Mouse (Mus musculus) testis, adult 2 months (tissue): ENCODE data around the gene Bin2. TPM values are rescaled to one million over a fixed set of nuclear protein-coding genes. Genes with fewer than 3 reads are reported as not detected.
"Not testable (repeated sequence)": the region's sequence is repeated elsewhere in the genome, so short reads cannot be mapped to it uniquely, and the experiment has no call there.

Source experiments
- H3K27ac ChIP-seq: fragments of 200-500 bp; 2 replicates; pipeline ENCODE4 v1.5.1; 2012; ENCODE audit warnings: low read depth, low read length; ENCODE audit not compliant: control insufficient read depth, insufficient read depth
- H3K27me3 ChIP-seq: fragments of 200-500 bp; 2 replicates; pipeline ENCODE4 v1.6.1; 2012; ENCODE audit warnings: mild to moderate bottlenecking, low read length, moderate library complexity; ENCODE audit not compliant: control insufficient read depth, insufficient read depth
- H3K36me3 ChIP-seq: fragments of 200-500 bp; 2 replicates; pipeline ENCODE4 v1.6.1; 2012; ENCODE audit warnings: mild to moderate bottlenecking, low read length; ENCODE audit not compliant: control insufficient read depth, insufficient read depth
- H3K4me1 ChIP-seq: fragments of 200-500 bp; 2 replicates; pipeline ENCODE4 v1.6.1; 2012; ENCODE audit warnings: low read length; ENCODE audit not compliant: control insufficient read depth, insufficient read depth
- H3K4me3 ChIP-seq: fragments of 200-500 bp; 2 replicates; pipeline ENCODE4 v1.5.1; 2012; ENCODE audit warnings: low read depth, mild to moderate bottlenecking, low read length, moderate library complexity, mixed read lengths; ENCODE audit not compliant: control insufficient read depth
- CTCF ChIP-seq: fragments of 200-500 bp; IDR thresholded peaks from 2 replicates; pipeline ENCODE4 v1.5.1; 2012; ENCODE audit warnings: low read depth, mild to moderate bottlenecking, inconsistent platforms, low read length, moderate library complexity; ENCODE audit not compliant: control insufficient read depth, insufficient read depth, insufficient replicate concordance
- POLR2A ChIP-seq: fragments of 200-500 bp; IDR thresholded peaks from 2 replicates; pipeline ENCODE4 v1.6.1; 2012; ENCODE audit warnings: low read depth, mild to moderate bottlenecking, inconsistent platforms, low read length, moderate library complexity; ENCODE audit not compliant: control insufficient read depth
- polyA plus RNA-seq: library from polyadenylated mRNA; depleted of rRNA; stranded (reverse); fragments of >200 nt; gene quantifications from 2 replicates; pipeline ENCODE4 v1.2.3, GENCODE M21; 2012

Gene Bin2
- polyA plus RNA-seq, 1 experiment = 19.7 TPM

DNA sequence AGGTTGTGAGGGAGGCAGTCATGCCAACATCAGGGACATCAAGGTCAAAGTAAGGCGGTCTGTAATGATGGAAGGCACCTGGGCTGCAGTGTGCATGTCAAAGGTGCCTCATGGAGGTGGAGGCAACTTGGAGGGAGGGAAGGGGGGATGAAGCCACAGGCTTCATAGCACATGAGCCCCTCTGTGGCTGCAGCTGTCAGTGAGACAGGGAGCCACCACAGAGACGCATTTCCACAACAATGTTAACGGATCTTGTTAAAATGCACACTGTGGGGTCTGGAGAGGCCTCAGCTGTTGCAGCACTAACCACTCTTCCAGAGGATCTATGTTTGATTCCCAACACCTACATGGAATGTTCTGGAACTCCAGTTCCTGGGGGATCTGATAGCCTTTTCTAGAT, 39.2 kb downstream of the Bin2 start:
- H3K27me3 ChIP-seq = no peaks in the 10 kb centered on the region
- peaks cover 6% of the 10 kb centered on the region for H3K4me1 ChIP-seq
- H3K4me3 ChIP-seq = no peak overlapping the region
- no peaks in the 10 kb centered on the region for H3K36me3 ChIP-seq
- H3K27ac ChIP-seq = no peak overlapping the region
- TF ChIP-seq POLR2A (no peak), CTCF (no peak)

DNA sequence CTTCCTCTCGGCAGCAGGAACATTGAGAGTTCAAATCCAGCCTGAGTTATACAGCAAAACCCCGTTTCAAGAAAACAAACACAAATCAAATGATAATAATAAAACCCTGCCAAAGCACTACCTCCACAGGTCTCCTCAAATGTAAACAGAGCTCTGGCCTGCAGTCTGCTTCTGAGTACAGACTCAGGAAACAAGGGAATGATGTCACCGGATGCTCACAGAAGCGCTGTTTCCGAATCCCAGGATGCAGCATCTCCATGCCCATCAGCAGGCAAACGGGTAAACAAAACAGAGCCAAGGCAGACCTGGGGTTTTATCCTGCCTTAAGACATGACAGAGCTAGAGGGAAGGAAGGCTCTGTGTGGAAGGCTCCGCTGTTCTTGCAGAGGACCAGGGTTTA, 40.6 kb downstream of the Bin2 start:
- no peak for TF ChIP-seq POLR2A
- no peaks in the 10 kb centered on the region for H3K27me3 ChIP-seq
- peaks cover 4% of the 10 kb centered on the region for H3K4me1 ChIP-seq
- no peak overlapping the region for H3K4me3 ChIP-seq
- H3K36me3 ChIP-seq = no peaks in the 10 kb centered on the region
- no peak overlapping the region for H3K27ac ChIP-seq

DNA sequence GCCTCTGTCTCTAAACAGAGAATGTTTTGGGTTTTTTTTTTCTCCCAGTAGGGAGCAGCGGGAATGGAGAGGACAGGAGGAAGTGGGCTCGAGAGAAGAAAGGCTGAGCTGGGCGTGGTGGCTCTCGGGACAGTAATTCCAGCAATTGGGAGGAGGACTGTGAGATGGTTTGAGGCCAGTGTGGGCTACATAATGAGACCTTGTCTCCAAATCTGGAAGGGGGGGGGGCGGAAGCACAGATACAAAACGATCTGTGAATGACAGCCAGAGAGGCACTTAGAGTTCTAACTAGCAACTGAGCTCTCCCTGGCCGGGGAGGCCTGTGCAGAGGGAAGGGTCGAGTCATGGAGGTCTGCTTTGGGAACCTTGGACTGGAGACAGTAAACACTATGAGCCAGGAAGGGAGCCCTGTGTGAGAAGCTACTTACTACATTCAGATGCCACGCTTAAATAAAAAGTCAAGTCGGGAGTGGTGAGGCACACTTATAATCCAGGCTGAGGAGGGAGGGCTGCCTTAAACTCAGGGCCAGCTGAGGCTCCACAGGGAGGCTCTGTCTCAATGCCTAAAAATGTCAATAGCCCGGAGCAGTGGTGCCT, 41.5 kb downstream of the Bin2 start:
- Histone ChIP-seq H3K27me3 (no peaks in the 10 kb centered on the region), H3K36me3 (no peaks in the 10 kb centered on the region), H3K27ac (no peak overlapping the region), H3K4me1 (peaks cover 4% of the 10 kb centered on the region; the same call in 1 of the 2 replicates), H3K4me3 (no peak overlapping the region)
- TF ChIP-seq CTCF (no peak), POLR2A (no peak)

DNA sequence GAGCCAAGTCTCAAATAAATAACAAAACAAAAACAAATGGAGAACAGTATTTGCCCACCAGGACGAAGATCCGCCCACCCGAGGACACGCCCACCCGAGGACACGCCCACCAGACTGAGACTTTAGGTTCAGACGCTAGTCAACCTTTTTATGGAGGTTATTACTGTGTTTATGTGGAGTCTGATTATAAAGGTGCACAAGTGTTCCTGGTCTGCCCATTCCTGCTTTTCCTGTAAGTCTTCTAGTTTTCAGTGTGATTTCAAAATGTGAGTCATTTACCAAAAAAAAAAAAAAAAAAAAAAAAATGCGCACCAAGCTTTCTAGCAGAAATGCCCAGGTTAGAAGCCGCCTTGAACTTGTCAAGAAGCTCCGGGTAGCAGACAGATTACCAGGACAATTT, 42.1 kb downstream of the Bin2 start:
- Histone ChIP-seq H3K4me1 (peaks cover 2% of the 10 kb centered on the region; the same call in 1 of the 2 replicates), H3K27me3 (no peaks in the 10 kb centered on the region), H3K27ac (no peak overlapping the region), H3K4me3 (no peak overlapping the region), H3K36me3 (no peaks in the 10 kb centered on the region)
- TF ChIP-seq POLR2A = no peak
- TF ChIP-seq CTCF = no peak

DNA sequence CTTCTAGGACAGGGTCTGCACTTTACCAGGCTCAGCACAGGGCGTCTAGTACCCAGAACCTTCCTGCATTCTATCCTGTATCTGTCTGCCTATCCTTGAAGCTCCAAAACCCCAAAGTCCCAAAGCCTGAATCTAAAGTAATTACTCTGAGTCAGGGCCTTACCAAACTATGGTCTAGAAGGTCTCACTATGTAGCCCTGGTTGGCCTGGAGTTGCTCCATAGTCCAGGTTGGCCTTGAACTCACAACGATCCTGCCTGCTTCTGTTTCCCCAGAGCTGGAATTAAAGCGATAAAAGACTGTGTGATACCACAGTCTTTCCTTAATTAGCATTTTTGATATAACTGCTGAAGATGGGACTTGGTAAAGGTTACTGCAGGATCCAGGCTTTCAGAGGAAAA, 44.9 kb downstream of the Bin2 start:
- H3K27ac ChIP-seq = no peak overlapping the region
- no peaks in the 10 kb centered on the region for H3K27me3 ChIP-seq
- H3K36me3 ChIP-seq = peaks cover 3% of the 10 kb centered on the region; the same call in 1 of the 2 replicates
- TF ChIP-seq CTCF (no peak), POLR2A (no peak)
- no peak overlapping the region for H3K4me3 ChIP-seq
- H3K4me1 ChIP-seq = peaks cover 4% of the 10 kb centered on the region; the same call in 1 of the 2 replicates

DNA sequence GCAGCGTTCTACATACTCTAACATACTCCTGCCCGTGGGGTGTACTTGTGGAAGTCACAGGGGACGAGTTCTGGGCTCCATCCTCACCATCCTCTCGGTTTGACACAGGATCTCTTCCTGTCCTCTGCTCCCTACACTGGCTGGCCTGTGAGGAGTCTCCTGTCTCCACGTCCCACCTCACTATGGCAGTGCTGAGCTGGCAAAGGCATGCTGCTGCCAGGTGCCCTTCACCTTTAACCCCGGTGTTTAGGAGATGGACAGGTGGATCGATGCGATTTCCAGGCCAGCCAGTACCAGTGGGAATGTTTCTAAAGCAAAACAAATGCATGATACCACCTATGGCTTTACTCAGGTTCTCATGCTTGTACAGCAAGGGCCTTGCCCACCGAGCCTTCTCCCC, 45.6 kb downstream of the Bin2 start:
- H3K36me3 ChIP-seq = peaks cover 3% of the 10 kb centered on the region; the same call in 1 of the 2 replicates
- H3K27ac ChIP-seq = no peak overlapping the region
- TF ChIP-seq CTCF = no peak
- no peak for TF ChIP-seq POLR2A

DNA sequence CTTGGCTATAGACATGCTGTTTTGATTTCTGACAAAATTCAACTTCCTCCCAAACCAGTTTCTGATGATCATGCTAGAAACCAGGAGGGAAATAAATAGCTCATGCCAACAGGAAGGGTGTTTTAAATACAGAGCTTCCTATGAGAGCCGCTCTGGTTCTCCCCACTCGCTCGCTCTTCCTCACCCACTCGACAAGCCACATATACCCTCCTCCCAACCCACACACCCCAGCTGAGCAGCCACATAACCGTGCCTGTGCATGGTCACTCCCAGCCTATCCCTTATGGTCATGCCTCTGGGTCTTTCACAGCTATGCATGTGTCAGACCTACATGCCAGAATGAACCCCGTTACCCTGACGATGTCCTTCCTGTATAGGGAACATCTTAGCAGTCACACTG, 47.2 kb downstream of the Bin2 start:
- peaks cover 3% of the 10 kb centered on the region for H3K36me3 ChIP-seq
- peaks cover 4% of the 10 kb centered on the region; the same call in 1 of the 2 replicates for H3K4me1 ChIP-seq
- H3K27me3 ChIP-seq = no peaks in the 10 kb centered on the region
- TF ChIP-seq CTCF = no peak
- TF ChIP-seq POLR2A = no peak
- H3K27ac ChIP-seq = no peak overlapping the region
- H3K4me3 ChIP-seq = no peak overlapping the region

More for the DNA sequence above, 45.6 kb downstream of the Bin2 start:
- peaks cover 4% of the 10 kb centered on the region; the same call in 1 of the 2 replicates for H3K4me1 ChIP-seq
- no peaks in the 10 kb centered on the region for H3K27me3 ChIP-seq
- no peak overlapping the region for H3K4me3 ChIP-seq

DNA sequence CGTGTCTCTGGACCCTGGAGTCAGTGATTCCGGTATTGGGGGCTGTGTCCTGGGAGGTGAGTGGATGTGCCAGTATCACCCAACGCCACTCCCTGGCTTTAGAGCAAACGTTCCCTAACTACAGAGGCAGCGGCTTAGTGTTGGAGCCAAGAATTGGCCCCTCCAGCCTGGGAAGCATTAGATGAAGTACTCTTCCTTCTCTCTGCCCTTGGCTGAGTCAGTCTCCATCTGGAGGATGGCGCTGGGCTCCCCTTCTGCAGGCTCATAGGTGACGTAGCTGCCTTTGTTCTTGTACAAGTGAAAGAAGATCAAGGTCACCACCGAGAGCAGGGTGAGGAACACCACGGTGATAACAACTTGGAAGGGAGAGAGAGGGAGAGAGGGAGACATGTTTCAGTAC, 47.7 kb downstream of the Bin2 start:
- not testable (repeated sequence) for H3K36me3 ChIP-seq, H3K4me3 ChIP-seq, H3K4me1 ChIP-seq, H3K27me3 ChIP-seq
- H3K27ac ChIP-seq = 0 out of 2 replicates have a peak overlapping the region, but pooled peaks have one; percentile 30
